Mouse (Mus musculus) cerebellum, adult 8-10 months (tissue): ENCODE measurements around the gene Dnah5.
A peak's percentile ranks its signal among the peaks of the same experiment; 100 is the strongest.
"Not testable (repeated sequence)": the region's sequence is repeated elsewhere in the genome, so short reads cannot be mapped to it uniquely, and the experiment has no call there.

Source experiments
- DNase-seq: peaks from one replicate; pipeline ENCODE4 v3.0.0; 2022

Gene Dnah5

DNA sequence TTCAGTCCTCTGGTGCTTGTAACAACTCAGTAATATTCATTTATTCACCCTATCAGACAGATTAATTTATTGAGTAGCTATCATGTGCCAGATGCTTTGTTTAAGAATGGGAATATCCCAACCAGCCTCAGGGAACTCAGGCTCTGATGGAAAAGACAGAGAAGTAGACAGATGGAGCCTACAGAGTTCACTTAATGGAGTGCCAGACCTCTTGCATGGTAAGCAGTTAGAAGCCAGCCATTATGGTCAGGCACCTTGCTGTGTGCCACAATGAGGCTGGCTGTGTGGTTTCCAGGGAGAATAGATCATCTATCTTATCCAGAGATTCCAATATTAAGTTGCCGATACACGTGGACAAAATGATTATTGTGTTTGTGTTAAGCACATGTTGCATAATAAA, 104.3 kb downstream of the Dnah5 start:
- DNase-seq, result no peak

DNA sequence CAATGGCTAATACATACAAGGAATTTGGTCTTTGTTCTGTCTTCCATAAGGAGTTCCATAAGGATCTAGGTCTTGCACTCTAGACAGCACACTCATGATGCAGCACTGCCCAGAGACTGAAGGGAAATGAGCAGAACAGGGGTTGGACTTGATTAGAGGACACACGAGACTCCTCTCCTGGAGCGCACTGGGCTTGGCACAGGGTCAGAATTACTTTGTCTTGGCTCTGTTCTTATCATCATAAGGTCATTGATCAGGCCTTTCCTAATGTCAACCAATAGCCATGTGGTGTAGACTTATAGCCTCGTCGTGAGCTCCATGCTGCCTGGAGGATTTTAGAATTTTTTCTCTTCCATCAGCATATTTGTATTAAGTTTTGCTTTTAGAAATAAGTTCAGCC, 107.0 kb downstream of the Dnah5 start:
- no peak for DNase-seq

DNA sequence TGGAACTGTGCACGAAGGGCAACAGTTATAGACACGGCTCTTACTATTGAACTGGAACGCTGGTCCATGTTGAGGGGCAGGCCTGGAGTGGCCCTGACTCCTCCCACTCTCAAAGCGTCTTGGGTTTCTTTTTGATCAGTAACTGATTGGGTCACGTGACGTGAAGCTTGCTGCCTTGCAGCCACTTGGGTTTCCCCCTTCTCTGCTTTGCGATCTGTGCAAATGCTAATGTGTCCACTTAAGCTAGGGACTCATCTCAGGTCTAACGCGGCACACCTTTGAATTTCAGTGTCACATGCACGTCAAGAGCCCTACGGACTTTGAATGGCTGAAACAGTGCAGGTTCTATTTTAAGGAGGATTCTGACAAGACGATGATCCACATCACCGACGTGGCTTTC, 109.9 kb downstream of the Dnah5 start:
- DNase-seq, result no peak

DNA sequence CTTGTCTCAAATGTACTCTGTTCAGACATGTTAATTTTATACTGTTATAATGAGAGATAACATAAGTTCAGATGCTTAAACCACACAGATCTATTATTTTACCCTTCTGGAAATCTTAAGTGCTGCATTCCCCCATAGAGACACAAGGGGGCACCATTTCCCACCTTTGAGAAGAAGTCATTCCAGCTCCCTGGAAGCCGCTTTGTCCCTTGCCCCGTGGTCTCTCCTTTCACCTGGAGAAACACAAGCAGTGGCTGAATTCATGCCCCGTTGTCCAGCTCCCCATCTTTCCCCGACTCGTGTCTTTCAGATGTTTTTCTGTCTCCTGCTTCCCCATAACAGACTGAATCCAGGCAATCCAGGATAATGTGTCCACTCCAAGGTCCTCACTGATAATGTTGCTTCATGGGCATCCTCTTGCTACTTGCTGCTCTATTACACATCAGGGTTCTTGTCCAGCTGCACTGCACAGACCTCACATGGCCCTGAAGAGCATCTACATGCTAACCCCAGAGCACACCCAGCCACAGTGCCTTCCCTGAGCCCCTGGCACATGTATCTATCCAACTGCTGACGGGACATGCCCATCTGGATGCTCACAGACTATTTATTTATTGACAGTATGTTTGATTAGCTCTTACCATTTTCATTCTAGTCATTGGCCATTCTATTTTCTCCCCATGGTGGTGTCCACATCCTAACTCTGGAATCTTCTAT, 112.4 kb downstream of the Dnah5 start:
- DNase-seq, result peak; percentile 38

DNA sequence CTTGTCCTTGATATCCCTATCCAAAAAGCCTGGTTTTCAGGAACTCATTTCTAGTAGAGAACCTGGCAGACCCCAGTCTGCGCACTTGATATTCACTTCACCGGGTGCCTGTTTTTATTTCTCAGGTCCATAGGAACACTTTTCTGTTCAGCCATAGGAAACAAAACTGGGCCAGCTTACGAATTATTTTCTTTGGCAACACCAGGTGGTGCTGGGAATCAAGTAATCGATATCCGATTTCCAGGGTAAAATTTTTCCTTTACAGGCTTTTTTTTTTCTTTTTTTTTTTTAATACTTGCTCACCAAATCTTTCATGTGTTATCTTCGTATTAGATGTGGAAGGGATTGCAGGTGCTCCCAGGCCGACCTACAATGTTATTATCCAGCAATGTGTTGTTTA, 119.0 kb downstream of the Dnah5 start:
- no peak for DNase-seq

DNA sequence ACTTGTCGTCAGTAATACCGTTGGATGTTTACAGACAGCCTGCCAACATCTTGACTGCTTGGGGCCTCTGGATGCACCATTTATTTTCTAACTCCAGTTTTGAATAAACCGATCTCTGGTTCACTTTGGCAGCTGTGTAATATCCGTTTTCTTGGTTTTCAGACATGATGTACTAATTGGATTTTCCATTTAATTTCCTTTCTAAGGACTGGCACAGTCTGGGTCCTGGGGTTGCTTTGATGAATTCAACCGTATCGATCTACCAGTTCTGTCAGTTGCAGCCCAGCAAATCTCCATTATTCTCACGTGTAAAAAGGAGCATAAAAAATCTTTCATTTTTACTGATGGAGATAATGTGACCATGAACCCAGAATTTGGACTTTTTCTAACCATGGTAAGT, 123.4 kb downstream of the Dnah5 start:
- DNase-seq, result no peak

DNA sequence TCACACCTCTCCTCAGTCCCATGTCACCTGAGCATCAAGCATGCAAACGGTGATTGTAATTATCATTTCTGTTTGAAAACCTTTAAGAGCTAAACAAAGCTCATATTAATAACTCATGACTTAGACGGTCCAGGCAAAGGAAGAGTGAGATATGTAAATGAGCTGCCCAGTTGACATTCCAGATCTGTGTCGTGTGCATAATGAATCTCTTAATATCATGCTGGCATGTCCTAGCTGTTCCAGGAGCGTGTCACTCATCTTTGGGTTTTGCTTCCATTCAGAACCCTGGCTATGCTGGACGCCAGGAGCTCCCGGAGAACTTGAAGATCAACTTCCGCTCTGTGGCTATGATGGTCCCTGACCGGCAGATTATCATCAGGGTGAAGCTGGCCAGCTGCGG, 123.9 kb downstream of the Dnah5 start:
- no peak for DNase-seq

DNA sequence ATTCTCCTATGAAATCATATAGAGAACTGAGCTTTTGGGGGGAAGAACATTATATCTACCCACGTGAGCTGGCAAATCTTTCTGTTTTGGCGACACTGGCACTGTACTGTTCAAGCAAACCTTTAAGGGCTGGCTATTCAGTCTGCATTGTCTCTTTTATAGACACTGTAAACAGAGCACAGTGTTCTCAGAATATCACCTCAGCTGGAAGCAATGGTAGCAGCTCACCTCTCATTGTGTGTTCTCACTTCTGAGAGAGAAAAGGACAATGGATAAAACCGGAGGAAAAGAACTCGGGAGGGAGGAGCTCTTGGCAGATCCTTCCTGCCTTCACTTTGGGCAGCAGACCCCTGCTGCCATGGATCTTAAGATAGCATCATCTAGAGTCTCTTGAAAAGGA, 137.6 kb downstream of the Dnah5 start:
- DNase-seq, result no peak

DNA sequence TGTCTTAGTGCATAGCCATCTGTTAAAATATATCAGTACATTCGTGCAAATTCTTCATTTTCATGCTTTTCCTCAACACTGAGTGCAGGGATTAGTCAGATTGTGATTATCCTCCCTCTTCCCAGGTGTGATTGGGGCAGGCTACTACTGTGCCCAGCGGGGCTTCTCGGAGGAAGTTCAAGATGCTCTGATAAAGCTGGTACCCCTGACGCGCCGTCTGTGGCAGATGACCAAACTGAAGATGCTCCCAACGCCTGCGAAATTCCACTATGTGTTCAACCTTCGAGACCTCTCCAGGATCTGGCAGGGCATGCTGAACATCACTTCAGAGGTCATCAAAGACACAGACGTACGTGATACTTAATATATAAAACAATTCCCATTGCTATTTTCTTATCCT, 164.0 kb downstream of the Dnah5 start:
- DNase-seq, result no peak

DNA sequence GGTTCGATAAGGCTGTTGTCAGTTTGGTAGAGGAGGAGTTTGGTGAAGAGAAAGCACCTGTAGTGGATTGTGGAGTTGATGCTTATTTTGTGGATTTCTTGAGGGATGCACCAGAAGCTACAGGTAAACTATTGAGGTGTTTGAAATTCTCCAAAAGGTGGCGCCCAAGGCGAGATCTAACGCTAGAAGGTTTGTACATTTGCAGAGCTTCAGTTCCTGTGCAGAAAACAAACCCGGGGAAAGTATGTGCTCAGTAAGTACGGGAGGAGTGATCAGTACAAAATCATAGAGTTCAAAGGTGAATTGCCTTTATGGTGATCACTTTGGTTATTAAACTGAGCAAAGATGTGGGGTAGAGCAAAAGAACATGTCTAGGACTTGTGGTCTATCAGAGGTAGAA, 166.9 kb downstream of the Dnah5 start:
- no peak for DNase-seq

DNA sequence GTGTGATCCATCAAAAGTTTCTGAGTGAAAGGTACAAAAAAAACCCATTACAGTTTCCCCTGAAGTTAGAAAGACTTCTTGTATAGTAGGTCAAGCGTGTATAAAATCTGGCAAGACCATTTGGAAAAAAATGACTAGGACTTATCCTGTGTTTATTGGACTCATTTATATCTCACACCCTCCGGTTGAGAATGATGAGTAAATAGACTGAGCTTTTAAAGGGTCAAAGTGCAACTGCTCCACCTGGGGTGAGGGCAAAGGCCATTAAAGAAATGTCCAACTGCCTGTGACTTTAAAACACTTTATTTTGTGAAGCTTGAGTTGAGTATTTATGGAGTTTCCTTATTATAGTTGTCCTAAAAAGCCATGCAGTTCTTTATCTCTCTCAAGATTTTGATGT, 168.0 kb downstream of the Dnah5 start:
- DNase-seq, result no peak

DNA sequence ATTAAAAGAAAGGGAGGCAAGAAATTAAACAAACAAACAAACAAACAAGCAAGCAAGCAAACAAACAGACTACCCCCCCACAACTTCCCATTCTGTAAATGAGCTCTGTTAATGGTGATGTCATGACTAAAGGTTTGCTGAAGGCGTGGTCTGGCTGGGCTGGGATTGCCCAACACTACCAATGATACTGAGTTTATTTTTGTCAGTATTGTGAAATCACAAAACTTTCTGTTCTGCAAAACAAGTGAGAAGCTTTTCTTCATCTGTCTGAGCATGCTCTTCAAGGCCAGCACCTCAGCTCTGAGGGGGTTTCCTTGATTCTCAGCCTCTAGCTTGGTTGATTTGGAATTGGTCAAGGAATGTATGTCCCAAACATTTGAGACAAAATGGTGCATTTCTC, 170.8 kb downstream of the Dnah5 start:
- DNase-seq, result no peak

DNA sequence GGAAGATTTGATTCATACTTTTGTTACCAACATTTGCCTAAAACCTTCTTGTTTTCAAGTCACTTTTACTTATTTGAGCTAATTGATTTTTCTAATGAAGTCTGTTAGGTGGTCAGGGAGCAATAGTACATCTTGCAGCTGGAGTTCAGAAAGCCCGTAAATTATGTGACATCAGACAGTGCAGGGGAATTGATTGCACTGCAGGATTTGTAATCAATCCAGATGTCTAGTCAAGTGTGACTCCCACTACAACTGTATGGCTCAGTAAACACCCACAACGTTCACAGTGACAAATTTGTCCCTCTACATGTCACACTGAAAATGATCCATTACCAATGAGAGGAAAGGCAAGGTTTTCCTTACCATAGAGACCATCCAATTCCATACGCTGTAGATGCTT, 177.4 kb downstream of the Dnah5 start:
- no peak for DNase-seq

DNA sequence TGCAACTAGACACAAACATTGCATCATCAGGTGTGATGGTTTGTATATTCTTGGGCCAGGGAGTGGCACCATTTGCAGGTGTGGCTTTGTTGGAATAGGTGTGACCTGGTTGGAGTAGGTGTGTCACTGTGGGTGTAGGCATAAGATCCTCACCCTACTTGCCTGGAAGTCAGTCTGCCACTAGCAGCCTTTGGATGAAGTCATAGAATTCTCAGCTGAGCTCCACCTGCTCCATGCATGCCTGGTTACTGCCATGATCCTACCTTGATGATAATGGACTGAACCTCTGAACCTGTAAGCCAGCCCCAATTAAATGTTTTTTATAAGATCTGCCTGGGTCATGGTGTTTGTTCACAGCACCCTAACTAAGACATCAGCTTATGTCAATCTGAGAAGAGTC, 190.2 kb downstream of the Dnah5 start:
- not testable (repeated sequence) for DNase-seq

DNA sequence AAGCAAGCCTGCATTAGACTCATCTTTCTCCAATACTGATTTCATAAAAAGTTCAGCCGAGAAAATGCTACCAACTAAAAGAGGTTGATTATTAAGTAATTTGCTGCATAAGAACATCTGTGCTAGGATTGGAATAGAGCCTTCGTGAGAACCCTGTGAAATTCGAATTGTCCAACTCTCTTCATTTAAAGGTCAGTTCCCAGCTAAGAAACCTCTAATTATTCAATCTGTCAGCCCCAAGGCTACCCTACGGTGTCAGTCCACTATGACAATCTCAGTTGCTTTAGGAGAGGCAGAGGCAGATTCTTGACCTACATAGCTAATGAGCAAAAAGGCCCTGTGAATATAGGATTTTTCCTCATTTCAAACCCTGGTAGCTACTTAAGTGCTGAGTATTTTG, 191.9 kb downstream of the Dnah5 start:
- no peak for DNase-seq

DNA sequence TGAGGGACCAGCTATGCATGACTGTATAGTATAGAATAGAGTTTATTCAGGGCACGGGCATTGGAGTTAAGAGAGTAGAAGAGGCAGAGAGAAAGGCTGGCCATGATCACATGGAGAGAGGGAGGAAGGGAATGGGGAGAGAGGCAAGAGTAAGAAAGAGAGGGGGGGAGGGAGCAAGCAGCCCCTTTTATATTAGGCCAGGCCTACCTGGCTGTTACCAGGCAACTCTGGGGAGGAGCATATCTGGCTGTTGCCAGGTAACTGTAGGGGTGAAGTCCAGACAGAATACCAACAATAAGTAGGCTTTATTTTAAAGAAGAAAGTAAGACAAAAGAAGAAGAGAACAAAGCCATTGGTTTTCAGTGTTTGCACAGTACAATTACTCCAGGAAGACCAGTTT, 194.9 kb downstream of the Dnah5 start:
- no peak for DNase-seq

DNA sequence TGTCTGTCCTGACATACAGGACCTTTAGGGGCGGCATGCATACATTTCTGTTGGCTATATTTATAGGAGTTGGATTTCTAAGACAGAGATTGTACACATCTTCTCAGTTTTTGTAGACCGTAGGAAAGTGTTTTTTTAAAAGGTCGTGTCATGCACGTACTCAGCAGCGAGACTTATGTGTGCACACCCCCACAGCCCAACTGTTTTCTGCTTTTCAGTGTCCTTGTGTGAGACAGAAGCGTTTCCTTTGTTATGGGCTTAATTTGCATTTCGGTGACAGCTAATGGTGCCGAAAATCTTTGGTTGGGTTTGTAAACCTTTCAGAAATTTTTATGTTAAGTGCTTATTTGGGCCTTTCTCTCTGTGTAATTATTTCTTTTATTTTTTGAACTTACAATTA, 195.7 kb downstream of the Dnah5 start:
- no peak for DNase-seq

DNA sequence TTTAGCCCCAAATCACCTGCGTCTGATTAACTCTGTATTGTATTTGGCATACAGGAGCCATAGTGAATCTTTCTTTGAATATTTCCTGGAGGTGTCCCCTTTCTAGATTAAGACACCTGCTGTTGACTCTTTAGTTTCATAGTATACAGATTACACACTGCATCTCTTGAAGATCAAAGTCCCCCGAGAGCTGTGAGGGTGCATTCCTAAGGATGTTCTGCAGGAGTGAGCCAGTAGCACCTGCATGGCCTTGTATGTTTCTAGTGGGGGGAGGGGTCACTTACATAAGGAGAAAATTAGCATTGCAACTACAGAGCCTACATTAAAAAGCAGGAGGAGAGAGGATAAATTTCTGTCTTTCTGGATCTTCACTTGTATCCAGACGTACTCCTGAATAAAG, 201.1 kb downstream of the Dnah5 start:
- no peak for DNase-seq

DNA sequence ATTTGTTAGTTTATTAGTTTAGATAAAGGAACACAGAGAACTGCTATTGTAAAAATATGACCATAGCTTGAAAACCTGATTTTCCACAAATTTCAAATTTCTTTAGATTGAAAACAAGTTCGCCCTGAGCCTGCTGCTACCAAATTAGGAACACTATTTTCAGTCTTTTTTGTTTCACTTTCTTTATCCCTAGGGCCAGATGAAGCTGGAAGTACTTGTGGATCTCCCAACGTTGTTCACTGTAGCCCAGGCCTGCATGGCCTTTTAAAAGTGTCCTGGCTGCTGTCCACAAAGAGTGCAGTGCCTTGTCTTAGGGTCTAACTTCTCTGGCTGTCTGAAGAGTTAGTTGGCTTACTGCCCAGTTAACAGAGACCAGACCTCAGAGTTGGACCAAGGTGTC, 201.6 kb downstream of the Dnah5 start:
- no peak for DNase-seq

DNA sequence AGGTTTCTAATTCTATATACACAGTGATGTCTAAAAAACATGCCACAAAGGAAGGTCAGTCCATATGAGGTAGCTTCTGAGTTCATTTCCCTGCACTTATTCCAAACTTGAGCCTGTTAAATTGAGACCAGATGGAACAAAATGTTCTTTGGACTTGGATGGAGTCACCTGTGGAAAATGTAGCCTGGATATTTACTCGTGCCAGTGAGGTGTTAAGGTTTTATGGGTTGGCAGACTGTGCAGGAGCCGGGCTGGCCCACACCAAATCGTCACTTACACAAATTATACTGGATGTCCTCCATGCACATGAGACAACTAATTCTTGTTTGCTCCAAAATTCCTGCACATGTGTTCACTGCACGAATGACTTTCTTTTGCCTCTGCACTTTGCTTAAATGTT, 236.2 kb downstream of the Dnah5 start:
- no peak for DNase-seq

DNA sequence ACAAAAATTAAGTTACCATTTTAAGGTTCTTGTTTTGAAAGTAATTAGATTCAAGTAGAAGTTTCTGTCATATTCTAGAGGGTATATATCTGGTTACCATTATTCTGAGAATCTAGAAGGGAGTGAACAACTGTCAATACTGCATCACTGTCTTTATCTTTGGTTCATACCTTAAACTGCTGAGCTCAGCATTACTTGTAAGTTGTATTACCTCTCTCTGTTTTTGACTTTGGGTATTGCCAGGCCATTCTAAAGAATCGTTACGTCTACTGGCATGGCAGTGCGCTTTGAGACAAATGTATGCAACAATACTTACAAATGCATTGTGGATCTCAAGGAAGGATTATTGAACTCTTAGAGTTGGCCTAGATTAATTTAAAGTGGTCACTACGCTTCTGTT, 240.9 kb downstream of the Dnah5 start:
- no peak for DNase-seq

DNA sequence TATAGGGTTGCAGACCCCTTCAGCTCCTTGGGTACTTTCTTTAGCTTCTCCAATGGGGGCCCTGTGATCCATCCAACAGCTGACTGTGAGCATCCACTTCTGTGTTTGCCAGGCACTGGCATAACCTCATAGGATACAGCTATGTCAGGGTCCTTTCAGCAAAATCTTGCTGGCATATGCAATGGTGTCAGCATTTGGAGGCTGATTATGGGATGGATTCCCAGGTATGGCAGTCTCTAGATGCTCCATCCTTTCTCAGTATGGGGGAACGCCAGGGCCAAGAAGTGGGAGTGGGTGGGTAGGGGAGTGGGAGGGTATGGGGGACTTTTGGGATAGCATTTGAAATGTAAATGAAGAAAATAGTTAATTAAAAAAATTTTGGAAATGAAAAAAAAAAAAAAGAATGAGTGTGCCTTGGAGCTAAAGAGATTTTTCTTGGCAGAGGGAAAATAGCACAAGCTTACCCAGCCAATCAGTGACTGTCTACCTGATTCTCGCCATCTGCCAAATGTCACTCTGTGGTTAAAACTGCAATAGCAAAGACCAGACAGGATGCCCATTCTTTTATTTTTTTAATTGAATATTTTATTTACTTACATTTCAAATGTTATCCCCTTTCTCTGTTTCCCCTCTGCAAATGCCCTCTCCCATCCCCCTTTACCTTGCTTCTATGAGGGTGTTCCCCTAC, 257.7 kb downstream of the Dnah5 start:
- not testable (repeated sequence) for DNase-seq

DNA sequence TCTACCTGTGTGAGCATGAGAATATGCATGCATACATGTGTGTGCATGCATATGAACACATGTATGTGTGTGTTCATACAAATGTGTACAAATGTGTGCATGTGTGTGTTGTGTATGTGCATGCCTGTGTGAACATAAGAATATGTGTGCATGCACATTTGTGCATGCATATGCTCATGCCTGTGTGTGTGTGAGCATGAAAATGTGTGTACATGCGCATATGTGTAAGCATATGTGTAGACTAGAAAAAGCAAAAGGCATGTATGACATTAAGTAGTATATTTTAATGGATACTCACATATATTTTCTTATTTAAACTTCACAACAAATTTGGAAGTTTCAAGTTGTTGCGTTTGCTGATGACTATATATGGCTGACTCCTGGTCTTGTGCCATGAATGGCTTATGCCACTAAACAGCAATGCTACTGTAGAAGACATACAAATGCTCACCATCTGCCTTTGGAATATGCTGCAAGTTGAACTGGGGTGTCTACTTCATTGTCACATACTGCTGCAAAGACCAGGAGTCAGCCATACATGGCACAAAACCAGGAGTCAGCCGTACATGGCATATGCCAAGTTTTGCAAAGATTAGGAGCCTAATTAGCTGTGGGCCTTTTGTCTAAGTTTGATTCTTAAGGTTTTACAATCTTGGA, 263.2 kb downstream of the Dnah5 start:
- no peak for DNase-seq

DNA sequence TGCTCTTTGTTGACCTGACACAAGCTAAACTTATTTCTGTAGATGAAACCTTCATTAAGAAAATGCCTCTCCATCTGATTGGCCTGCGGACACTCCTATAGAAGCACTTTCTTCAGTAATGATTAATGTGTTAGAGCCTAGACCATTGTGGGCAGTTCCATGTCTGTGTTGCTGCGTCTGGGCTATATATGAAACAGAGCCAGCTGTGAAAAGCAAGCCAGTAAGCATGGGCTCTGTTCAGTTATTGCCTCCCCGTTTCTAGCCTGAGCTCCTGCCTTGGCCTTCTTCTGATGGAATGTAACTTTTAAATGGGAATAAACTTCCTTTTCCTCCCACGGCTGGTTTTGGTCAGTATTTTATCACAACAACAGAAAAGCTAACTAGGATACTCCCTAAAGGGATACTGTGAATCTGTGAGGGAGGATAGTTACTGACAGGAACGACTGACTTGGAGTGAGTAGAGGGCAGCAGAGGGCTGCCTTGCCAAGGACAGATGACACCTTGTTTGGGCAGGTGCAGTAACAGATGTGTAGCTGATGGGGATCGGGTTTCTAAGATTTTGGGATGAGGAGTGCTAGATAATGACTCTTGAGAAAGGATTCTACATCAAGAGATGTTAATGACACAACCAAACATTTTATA, 270.3 kb downstream of the Dnah5 start:
- no peak for DNase-seq
